Mouse (Mus musculus): ENCODE results near the gene Zbtb9. TPM values are rescaled to one million over a fixed set of nuclear protein-coding genes. Genes with fewer than 3 reads are reported as not detected.
"Not testable (repeated sequence)": the region's sequence is repeated elsewhere in the genome, so short reads cannot be mapped to it uniquely, and the experiment has no call there.

The Zbtb9 gene
- 16.1 and 19.4 TPM in 2 replicates for total RNA-seq (2014; rRNA removed)
- 6.6 and 6.7 TPM in 2 replicates for polyA plus RNA-seq (2015; fragmentation: Nextera tagmentation; extraction: Ambion mirVana)

GRCm38 (mm10) chr17:26972703-26973574 is at the start of gene Zbtb9:
Gene Zbtb9, plus strand, starts transcription at chr17:26973167.
- H3K9ac ChIP-seq (replicated peaks; ENCODE audit: low read length, poor library complexity, severe bottlenecking): peak within 1 kb of the TSS; percentile 60
- H3K27ac ChIP-seq (ENCODE audit: low read depth, low read length): peak within 1 kb of the TSS; percentile 64
- H3K4me1 ChIP-seq (ENCODE audit: insufficient read depth, low read length): peaks cover 8% of the 10 kb centered on the region
- no peaks in the 10 kb centered on the region for H3K27me3 ChIP-seq (ENCODE audit: insufficient read depth, low read length)
- no peak for TF ChIP-seq CTCF (IDR thresholded peaks at IDR 0.05)
- ATAC-seq (ENCODE audit: low FRiP score): peak; percentile 97
- under 1% methylated on average over 70 of the region's 75 CpGs for WGBS
- peaks cover 17% of the 10 kb centered on the region for H3K36me3 ChIP-seq (ENCODE audit: insufficient read depth, low read length)
- peak within 1 kb of the TSS; percentile 58 for H3K4me3 ChIP-seq (ENCODE audit: low read depth, low read length)
- peak; percentile 97 for DNase-seq (ENCODE audit: low spot score)
- no peaks in the 10 kb centered on the region for H3K9me3 ChIP-seq (ENCODE audit: low read length)
- H3K4me2 ChIP-seq (ENCODE audit: low read depth, low read length, poor library complexity, severe bottlenecking): peak within 1 kb of the TSS; percentile 85

- not testable (repeated sequence) for H3K4me1 ChIP-seq (ENCODE audit: insufficient read depth, low read length); H3K4me2 ChIP-seq (ENCODE audit: low read depth, low read length, poor library complexity, severe bottlenecking); DNase-seq (ENCODE audit: low spot score); H3K9ac ChIP-seq (replicated peaks; ENCODE audit: low read length, poor library complexity, severe bottlenecking); H3K9me3 ChIP-seq (ENCODE audit: low read length); H3K4me3 ChIP-seq (ENCODE audit: low read depth, low read length); H3K36me3 ChIP-seq (ENCODE audit: insufficient read depth, low read length); ATAC-seq (ENCODE audit: low FRiP score); H3K27ac ChIP-seq (ENCODE audit: low read depth, low read length); H3K27me3 ChIP-seq (ENCODE audit: insufficient read depth, low read length)
- WGBS: 96% methylated on average over 9 of the region's 9 CpGs
Observed at GRCm38 (mm10) chr17:26925414-26925813, 47.6 kb upstream of the Zbtb9 start.

- 70% methylated on average over 7 of the region's 7 CpGs for WGBS
- not testable (repeated sequence) for H3K4me2 ChIP-seq (ENCODE audit: low read depth, low read length, poor library complexity, severe bottlenecking); ATAC-seq (ENCODE audit: low FRiP score); H3K27me3 ChIP-seq (ENCODE audit: insufficient read depth, low read length); H3K27ac ChIP-seq (ENCODE audit: low read depth, low read length); DNase-seq (ENCODE audit: low spot score); H3K9me3 ChIP-seq (ENCODE audit: low read length); H3K9ac ChIP-seq (replicated peaks; ENCODE audit: low read length, poor library complexity, severe bottlenecking); H3K4me1 ChIP-seq (ENCODE audit: insufficient read depth, low read length); H3K4me3 ChIP-seq (ENCODE audit: low read depth, low read length)
- H3K36me3 ChIP-seq (ENCODE audit: insufficient read depth, low read length): peaks cover 17% of the 10 kb centered on the region
- TF ChIP-seq CTCF (IDR thresholded peaks at IDR 0.05): peak; percentile 63
Observed at GRCm38 (mm10) chr17:26931795-26932194, 41.2 kb upstream of the Zbtb9 start.

GRCm38 (mm10) chr17:26932839-26933398 is 40.0 kb upstream of the Zbtb9 start, which contains the start of gene Phf1:
Gene Phf1, plus strand, starts transcription at chr17:26933052.
- Histone ChIP-seq H3K4me3 (ENCODE audit: low read depth, low read length) (peak within 1 kb of the TSS; percentile 86), H3K9ac (replicated peaks; ENCODE audit: low read length, poor library complexity, severe bottlenecking) (peak within 1 kb of the TSS; percentile 91), H3K27me3 (ENCODE audit: insufficient read depth, low read length) (no peaks in the 10 kb centered on the region), H3K36me3 (ENCODE audit: insufficient read depth, low read length) (peaks cover 19% of the 10 kb centered on the region), H3K4me2 (ENCODE audit: low read depth, low read length, poor library complexity, severe bottlenecking) (peak within 1 kb of the TSS; percentile 89), H3K9me3 (ENCODE audit: low read length) (no peaks in the 10 kb centered on the region), H3K4me1 (ENCODE audit: insufficient read depth, low read length) (no peaks in the 10 kb centered on the region; the same call in 1 of the 2 replicates), H3K27ac (ENCODE audit: low read depth, low read length) (peak within 1 kb of the TSS; percentile 89)
- TF ChIP-seq CTCF (IDR thresholded peaks at IDR 0.05): no peak
- 1% methylated on average over 36 of the region's 43 CpGs for WGBS
- ATAC-seq (ENCODE audit: low FRiP score) (peak; percentile 76), DNase-seq (ENCODE audit: low spot score) (peak; percentile 88)

GRCm38 (mm10) chr17:26933419-26933818 is 39.5 kb upstream of the Zbtb9 start:
- ATAC-seq (ENCODE audit: low FRiP score) (peak; percentile 18; the same call in 1 of the 2 replicates), DNase-seq (ENCODE audit: low spot score) (no peak)
- WGBS: 8% methylated on average over 13 of the region's 13 CpGs
- Histone ChIP-seq H3K9ac (replicated peaks; ENCODE audit: low read length, poor library complexity, severe bottlenecking) (peak overlapping the region; percentile 91), H3K9me3 (ENCODE audit: low read length) (no peaks in the 10 kb centered on the region), H3K27ac (ENCODE audit: low read depth, low read length) (peak overlapping the region; percentile 89), H3K4me2 (ENCODE audit: low read depth, low read length, poor library complexity, severe bottlenecking) (peak overlapping the region; percentile 89), H3K27me3 (ENCODE audit: insufficient read depth, low read length) (no peaks in the 10 kb centered on the region), H3K4me3 (ENCODE audit: low read depth, low read length) (peak overlapping the region; percentile 86), H3K36me3 (ENCODE audit: insufficient read depth, low read length) (peaks cover 19% of the 10 kb centered on the region), H3K4me1 (ENCODE audit: insufficient read depth, low read length) (peaks cover 4% of the 10 kb centered on the region; the same call in 1 of the 2 replicates)
- no peak for TF ChIP-seq CTCF (IDR thresholded peaks at IDR 0.05)

Measured in midbrain, postnatal 0 days (tissue).